Mouse (Mus musculus) T-cell, adult 2 months (primary cell): ENCODE data around the gene Anapc15.

Experiments
- DNase-seq: peaks from one replicate; pipeline ENCODE4 v3.0.0; 2022; ENCODE audit warnings: low spot score

Gene Anapc15

GRCm38 (mm10) chr7:101847934-101848333 lies 15.6 kb upstream of the Anapc15 start:
- no peak for DNase-seq

- no peak for DNase-seq
Measured at GRCm38 (mm10) chr7:101851689-101852088, 11.8 kb upstream of the Anapc15 start.

GRCm38 (mm10) chr7:101852846-101853245 lies 10.7 kb upstream of the Anapc15 start:
- no peak for DNase-seq

- no peak for DNase-seq
Measured at GRCm38 (mm10) chr7:101853816-101854215, 9.7 kb upstream of the Anapc15 start.

GRCm38 (mm10) chr7:101857094-101857493 lies 6.4 kb upstream of the Anapc15 start, which contains the start of gene Folr2:
Folr2 (minus strand) TSS chr7:101857194.
- no peak for DNase-seq

GRCm38 (mm10) chr7:101858362-101858761 lies 5.2 kb upstream of the Anapc15 start:
- DNase-seq = no peak

- no peak for DNase-seq
Measured at GRCm38 (mm10) chr7:101860978-101861377, 2.5 kb upstream of the Anapc15 start.

GRCm38 (mm10) chr7:101862291-101862690 lies 1.2 kb upstream of the Anapc15 start:
- no peak for DNase-seq

- DNase-seq = no peak
Measured at GRCm38 (mm10) chr7:101866491-101867265, 3.2 kb downstream of the Anapc15 start.

GRCm38 (mm10) chr7:101867482-101867881 lies 4.0 kb downstream of the Anapc15 start:
- no peak for DNase-seq

GRCm38 (mm10) chr7:101868241-101869162 lies 5.0 kb downstream of the Anapc15 start:
- no peak for DNase-seq

- no peak for DNase-seq
Measured at GRCm38 (mm10) chr7:101869163-101869500, 5.6 kb downstream of the Anapc15 start.

GRCm38 (mm10) chr7:101870629-101871028 lies 7.1 kb downstream of the Anapc15 start, which contains the start of gene Folr1:
Folr1 (minus strand) TSS chr7:101870788.
- no peak for DNase-seq

GRCm38 (mm10) chr7:101871296-101871695 lies 7.8 kb downstream of the Anapc15 start:
- no peak for DNase-seq

- DNase-seq = no peak
Measured at GRCm38 (mm10) chr7:101875978-101876377, 12.5 kb downstream of the Anapc15 start.

- no peak for DNase-seq
Measured at GRCm38 (mm10) chr7:101880855-101881254, 17.3 kb downstream of the Anapc15 start.

GRCm38 (mm10) chr7:101882413-101883154 lies 19.1 kb downstream of the Anapc15 start:
- no peak for DNase-seq

- no peak for DNase-seq
Measured at GRCm38 (mm10) chr7:101884160-101884559, 20.6 kb downstream of the Anapc15 start.

- DNase-seq = no peak
Measured at GRCm38 (mm10) chr7:101886274-101886673, 22.8 kb downstream of the Anapc15 start.

- no peak for DNase-seq
Measured at GRCm38 (mm10) chr7:101888460-101888859, 24.9 kb downstream of the Anapc15 start.

- DNase-seq = no peak
Measured at GRCm38 (mm10) chr7:101895695-101896094, 32.2 kb downstream of the Anapc15 start.
